Mouse (Mus musculus) CH12.LX (cell line): ENCODE data around the gene Plekha4. TPM values are rescaled to one million over a fixed set of nuclear protein-coding genes. Genes with fewer than 3 reads are reported as not detected.

Source experiments
- DNase-seq: peaks from one replicate; pipeline ENCODE4 v3.0.0-alpha.2; 2013; ENCODE audit errors: extremely low read depth
- H3K27ac ChIP-seq: 2 replicates; pipeline ENCODE4 v1.5.1; 2012; ENCODE audit warnings: low read depth, mild to moderate bottlenecking, control low read depth, moderate library complexity; ENCODE audit not compliant: insufficient read depth
- H3K27me3 ChIP-seq: replicated peaks from 2 replicates; pipeline ENCODE3; 2012; ENCODE audit warnings: inconsistent platforms
- H3K36me3 ChIP-seq, 2 experiments: replicated peaks in 1 of 2; 2 replicates each; pipeline versions ENCODE3 to v1.6.1; 2012; ENCODE audit warnings: inconsistent platforms in 1 of 2, low read length in 1 of 2, mild to moderate bottlenecking in 1 of 2, mixed read lengths in 1 of 2, moderate library complexity in 1 of 2; ENCODE audit not compliant: control insufficient read depth in 1 of 2, insufficient read depth in 1 of 2
- H3K4me1 ChIP-seq, 2 experiments: 2 replicates each; pipeline ENCODE4 v1.6.1; 2012; ENCODE audit warnings: inconsistent platforms in 1 of 2, moderate library complexity in 1 of 2; ENCODE audit not compliant: insufficient read depth in 2 of 2, control insufficient read depth in 1 of 2
- H3K4me2 ChIP-seq: 2 replicates; pipeline ENCODE4 v1.6.1; 2012; ENCODE audit warnings: low read depth, mild to moderate bottlenecking, control low read depth; ENCODE audit not compliant: poor library complexity, insufficient read depth, severe bottlenecking
- H3K4me3 ChIP-seq, 3 experiments: fragments of 150-350 bp in 1 of 3; sonication (generic) in 1 of 3; replicated peaks in 1 of 3; 2 replicates each; pipeline versions ENCODE3 to v1.5.1; 2011 to 2012; ENCODE audit warnings: low read depth in 2 of 3, low read length in 2 of 3, mild to moderate bottlenecking in 2 of 3, moderate library complexity in 2 of 3, control low read depth in 1 of 3, improper control_type of control experiment in 1 of 3, inconsistent platforms in 1 of 3, mixed read lengths in 1 of 3; ENCODE audit not compliant: poor library complexity in 1 of 3
- H3K79me2 ChIP-seq: replicated peaks from 2 replicates; pipeline ENCODE4 v1.6.1; 2012; ENCODE audit warnings: mild to moderate bottlenecking, moderate library complexity; ENCODE audit not compliant: control insufficient read depth, poor library complexity, insufficient read depth, severe bottlenecking; ENCODE audit errors: extremely low read depth
- H3K9ac ChIP-seq: 2 replicates; pipeline ENCODE4 v1.6.1; 2012; ENCODE audit warnings: low read depth, mild to moderate bottlenecking, control low read depth, moderate library complexity; ENCODE audit not compliant: insufficient read depth
- H3K9me3 ChIP-seq: replicated peaks from 2 replicates; pipeline ENCODE3; 2012; ENCODE audit warnings: low read length, inconsistent platforms, mixed read lengths
- CHD2 ChIP-seq: IDR thresholded peaks from 2 replicates; pipeline ENCODE4 v1.6.1; 2011; ENCODE audit warnings: low read length, improper control_type of control experiment
- CTCF ChIP-seq, 2 experiments: IDR thresholded peaks in 1 of 2; conservative IDR thresholded peaks in 1 of 2; 2 replicates each; pipeline ENCODE4 v1.5.1; 2011 to 2012; ENCODE audit warnings: low read depth in 2 of 2, low read length in 2 of 2, improper control_type of control experiment in 1 of 2, inconsistent platforms in 1 of 2, mild to moderate bottlenecking in 1 of 2, moderate library complexity in 1 of 2
- E2F4 ChIP-seq: IDR thresholded peaks from 2 replicates; pipeline ENCODE4 v1.6.1; 2011; ENCODE audit warnings: low read depth, low read length, improper control_type of control experiment; ENCODE audit not compliant: insufficient replicate concordance
- ELF1 ChIP-seq: IDR thresholded peaks from 2 replicates; pipeline ENCODE4 v1.6.1; 2014; ENCODE audit warnings: low read depth, mild to moderate bottlenecking, inconsistent platforms, low read length, improper control_type of control experiment
- EP300 ChIP-seq: IDR thresholded peaks from 2 replicates; pipeline ENCODE4 v1.6.1; 2011; ENCODE audit warnings: low read length, improper control_type of control experiment
- ETS1 ChIP-seq: conservative IDR thresholded peaks from 2 replicates; pipeline ENCODE4 v1.6.1; 2012; ENCODE audit warnings: low read depth, mild to moderate bottlenecking, inconsistent platforms, low read length, improper control_type of control experiment, moderate library complexity
- GABPA ChIP-seq: IDR thresholded peaks from 2 replicates; pipeline ENCODE4 v1.6.1; 2012; ENCODE audit warnings: low read depth, low read length, improper control_type of control experiment, inconsistent platforms; ENCODE audit not compliant: insufficient replicate concordance
- HCFC1 ChIP-seq: IDR thresholded peaks from 2 replicates; pipeline ENCODE4 v1.6.1; 2012; ENCODE audit warnings: low read depth, mild to moderate bottlenecking, inconsistent platforms, low read length, improper control_type of control experiment
- MAX ChIP-seq: IDR thresholded peaks from 2 replicates; pipeline ENCODE4 v1.6.1; 2011; ENCODE audit warnings: low read length, improper control_type of control experiment
- MEF2A ChIP-seq: IDR thresholded peaks from 2 replicates; pipeline ENCODE4 v1.6.1; 2014; ENCODE audit warnings: low read depth, mild to moderate bottlenecking, inconsistent platforms, low read length, improper control_type of control experiment, borderline replicate concordance
- MXI1 ChIP-seq: IDR thresholded peaks from 2 replicates; pipeline ENCODE4 v1.6.1; 2011; ENCODE audit warnings: mild to moderate bottlenecking, low read depth, low read length, improper control_type of control experiment
- MYC ChIP-seq: IDR thresholded peaks from 2 replicates; pipeline ENCODE4 v1.6.1; 2011; ENCODE audit warnings: low read depth, mild to moderate bottlenecking, improper control_type of control experiment, low read length
- NELFE ChIP-seq: IDR thresholded peaks from 2 replicates; pipeline ENCODE4 v1.6.1; 2011; ENCODE audit warnings: low read depth, low read length, improper control_type of control experiment
- NRF1 ChIP-seq: IDR thresholded peaks from 2 replicates; pipeline ENCODE4 v1.6.1; 2014; ENCODE audit warnings: low read depth, mild to moderate bottlenecking, inconsistent platforms, low read length, improper control_type of control experiment, moderate library complexity
- PAX5 ChIP-seq: IDR thresholded peaks from 2 replicates; pipeline ENCODE4 v1.6.1; 2012; ENCODE audit warnings: low read length, inconsistent platforms, mixed read lengths
- RAD21 ChIP-seq: IDR thresholded peaks from 2 replicates; pipeline ENCODE4 v1.6.1; 2011; ENCODE audit warnings: low read depth, mild to moderate bottlenecking, low read length, improper control_type of control experiment, moderate library complexity
- RCOR1 ChIP-seq: conservative IDR thresholded peaks from 2 replicates; pipeline ENCODE4 v1.6.1; 2012; ENCODE audit warnings: low read depth, mild to moderate bottlenecking, inconsistent platforms, low read length, improper control_type of control experiment
- SIN3A ChIP-seq: IDR thresholded peaks from 2 replicates; pipeline ENCODE4 v1.6.1; 2012; ENCODE audit warnings: low read length, improper control_type of control experiment, inconsistent platforms
- SMC3 ChIP-seq: IDR thresholded peaks from 2 replicates; pipeline ENCODE4 v1.6.1; 2011; ENCODE audit warnings: low read depth, low read length, improper control_type of control experiment
- TBP ChIP-seq: conservative IDR thresholded peaks from 2 replicates; pipeline ENCODE4 v1.6.1; 2011; ENCODE audit warnings: low read depth, low read length, improper control_type of control experiment
- ZMIZ1 ChIP-seq: IDR thresholded peaks from 2 replicates; pipeline ENCODE4 v1.6.1; 2012; ENCODE audit warnings: low read depth, mild to moderate bottlenecking, inconsistent platforms, low read length, improper control_type of control experiment
- dilution Hi-C: fragments of 300-500 bp; cut with MboI; formaldehyde crosslinking; loops from 2 replicates; pipeline ENCODE4 v1.14.3; 2020; ENCODE audit warnings: low sequenced_read_pairs; ENCODE audit not compliant: extremely low pct_unique_long_range_greater_than_20kb, extremely low pct_ligation_motif_present
- in situ Hi-C: fragments of 300-500 bp; cut with MboI; formaldehyde crosslinking; loops from 3 replicates; pipeline ENCODE4 v1.14.3; 2019; ENCODE audit warnings: low sequenced_read_pairs, low pct_ligation_motif_present, low pct_unique_long_range_greater_than_20kb, mixed read lengths
- polyA plus RNA-seq: library from polyadenylated mRNA; unstranded; fragments of >175 nt; gene quantifications from 2 replicates; pipeline ENCODE4 v1.2.1, GENCODE M21; 2012; ENCODE audit warnings: low read depth; ENCODE audit not compliant: insufficient read length
- total RNA-seq, 2 experiments: library from RNA; depleted of rRNA; stranded (reverse); fragments of 300-350 nt in 1 of 2; fragments of >200 nt in 1 of 2; gene quantifications; 2 replicates each; pipeline ENCODE4 v1.2.3; 2012 to 2014

The Plekha4 gene
- total and polyA plus RNA-seq, 3 experiments, result 0.25 to 0.90 (median 0.28) TPM

- Histone ChIP-seq H3K79me2 (no peaks in the 10 kb centered on the region), H3K4me2 (no peak overlapping the region)
- no peak for TF ChIP-seq RCOR1
- TF ChIP-seq NELFE, result no peak
- no peak for TF ChIP-seq E2F4
- TF ChIP-seq GABPA, result no peak
- no peak for TF ChIP-seq CTCF (conservative IDR thresholded peaks at IDR 0.05 in 1 of 2, IDR thresholded peaks at IDR 0.05 in 1 of 2; ENCODE audit: low read depth in 2 of 2, low read length in 2 of 2)
- no peak for TF ChIP-seq RAD21
- TF ChIP-seq MYC, result no peak
- no peak for TF ChIP-seq ELF1
- TF ChIP-seq, all 38 proteins: peak for 0
- H3K27me3 ChIP-seq, result no peaks in the 10 kb centered on the region
- no peaks in the 10 kb centered on the region for H3K9me3 ChIP-seq
- dilution Hi-C loops, result no loop called here
- in situ Hi-C loops, result no loop called here
- H3K9ac ChIP-seq, result no peak overlapping the region
- H3K27ac ChIP-seq, result no peak overlapping the region
- H3K36me3 ChIP-seq, result peaks cover 29 to 50% of the 10 kb centered on the region in 2 experiments
- H3K4me3 ChIP-seq, result no peak overlapping the region
- DNase-seq, result no peak
- peaks cover 6 to 32% of the 10 kb centered on the region in 2 experiments; a peak in 3 of 4 replicates for H3K4me1 ChIP-seq
These were observed 35.3 kb upstream of the Plekha4 start for GRCm38 (mm10) chr7:45490822-45491221.

GRCm38 (mm10) chr7:45491264-45491663 is 34.9 kb upstream of the Plekha4 start:
- H3K4me3 ChIP-seq, result no peak overlapping the region
- peaks cover 6 to 32% of the 10 kb centered on the region in 2 experiments; a peak in 3 of 4 replicates for H3K4me1 ChIP-seq
- no peak overlapping the region for H3K9ac ChIP-seq
- TF ChIP-seq MYC, result no peak
- TF ChIP-seq HCFC1, result no peak
- TF ChIP-seq PAX5, result no peak
- TF ChIP-seq CTCF (conservative IDR thresholded peaks at IDR 0.05 in 1 of 2, IDR thresholded peaks at IDR 0.05 in 1 of 2; ENCODE audit: low read depth in 2 of 2, low read length in 2 of 2), result no peak
- in situ Hi-C loops, result no loop called here
- no peaks in the 10 kb centered on the region for H3K9me3 ChIP-seq
- H3K79me2 ChIP-seq, result no peaks in the 10 kb centered on the region
- H3K27me3 ChIP-seq, result no peaks in the 10 kb centered on the region
- no peak for DNase-seq
- H3K36me3 ChIP-seq, result peaks cover 31 to 50% of the 10 kb centered on the region in 2 experiments
- no peak overlapping the region for H3K27ac ChIP-seq
- dilution Hi-C loops, result no loop called here
- no peak overlapping the region for H3K4me2 ChIP-seq

- H3K9ac ChIP-seq, result no peak overlapping the region
- in situ Hi-C loops, result no loop called here
These were observed 33.8 kb upstream of the Plekha4 start for GRCm38 (mm10) chr7:45492225-45492844.

More at GRCm38 (mm10) chr7:45492225-45492844, 33.8 kb upstream of the Plekha4 start:
- no peaks in the 10 kb centered on the region for H3K79me2 ChIP-seq
- H3K27me3 ChIP-seq, result no peaks in the 10 kb centered on the region
- H3K27ac ChIP-seq, result no peak overlapping the region
- no peak overlapping the region for H3K4me3 ChIP-seq
- no peak overlapping the region for H3K4me2 ChIP-seq
- peaks cover 36 to 55% of the 10 kb centered on the region in 2 experiments for H3K36me3 ChIP-seq
- peaks cover 6 to 30% of the 10 kb centered on the region in 2 experiments; a peak in 3 of 4 replicates for H3K4me1 ChIP-seq
- TF ChIP-seq NRF1 (no peak), MAX (no peak), SMC3 (no peak), RAD21 (no peak), ZMIZ1 (no peak), EP300 (no peak), NELFE (no peak), MYC (no peak), RCOR1 (no peak), MEF2A (no peak), SIN3A (no peak), HCFC1 (no peak), GABPA (no peak), MXI1 (no peak), TBP (no peak), ETS1 (no peak), CHD2 (no peak)
- TF ChIP-seq, all 38 proteins: peak for 0
- no peak for DNase-seq
- H3K9me3 ChIP-seq, result no peaks in the 10 kb centered on the region
- dilution Hi-C loops, result no loop called here
